Mouse (Mus musculus) bone marrow, adult 2 months (tissue): ENCODE results near the gene Ppp1r14b.

Experiments used
- CTCF ChIP-seq: fragments of 200-500 bp; IDR thresholded peaks from 2 replicates; pipeline ENCODE4 v1.5.1; 2011; ENCODE audit warnings: low read length, control low read depth; ENCODE audit not compliant: control insufficient read depth, insufficient read depth
- POLR2A ChIP-seq: fragments of 200-500 bp; IDR thresholded peaks from 2 replicates; pipeline ENCODE4 v1.6.1; 2011; ENCODE audit warnings: low read depth, mild to moderate bottlenecking, control low read depth, low read length, borderline replicate concordance; ENCODE audit not compliant: control insufficient read depth

- no peak for TF ChIP-seq CTCF
- no peak for TF ChIP-seq POLR2A
Measured at GRCm38 (mm10) chr19:6983621-6984020, 8.9 kb downstream of the Ppp1r14b start.
